Mouse (Mus musculus): ENCODE measurements around the gene Lrrn4cl. TPM values are rescaled to one million over a fixed set of nuclear protein-coding genes. Genes with fewer than 3 reads are reported as not detected.

Gene Lrrn4cl
- polyA plus RNA-seq, 1 experiment from 2014 or later, result 2.4 TPM

DNA sequence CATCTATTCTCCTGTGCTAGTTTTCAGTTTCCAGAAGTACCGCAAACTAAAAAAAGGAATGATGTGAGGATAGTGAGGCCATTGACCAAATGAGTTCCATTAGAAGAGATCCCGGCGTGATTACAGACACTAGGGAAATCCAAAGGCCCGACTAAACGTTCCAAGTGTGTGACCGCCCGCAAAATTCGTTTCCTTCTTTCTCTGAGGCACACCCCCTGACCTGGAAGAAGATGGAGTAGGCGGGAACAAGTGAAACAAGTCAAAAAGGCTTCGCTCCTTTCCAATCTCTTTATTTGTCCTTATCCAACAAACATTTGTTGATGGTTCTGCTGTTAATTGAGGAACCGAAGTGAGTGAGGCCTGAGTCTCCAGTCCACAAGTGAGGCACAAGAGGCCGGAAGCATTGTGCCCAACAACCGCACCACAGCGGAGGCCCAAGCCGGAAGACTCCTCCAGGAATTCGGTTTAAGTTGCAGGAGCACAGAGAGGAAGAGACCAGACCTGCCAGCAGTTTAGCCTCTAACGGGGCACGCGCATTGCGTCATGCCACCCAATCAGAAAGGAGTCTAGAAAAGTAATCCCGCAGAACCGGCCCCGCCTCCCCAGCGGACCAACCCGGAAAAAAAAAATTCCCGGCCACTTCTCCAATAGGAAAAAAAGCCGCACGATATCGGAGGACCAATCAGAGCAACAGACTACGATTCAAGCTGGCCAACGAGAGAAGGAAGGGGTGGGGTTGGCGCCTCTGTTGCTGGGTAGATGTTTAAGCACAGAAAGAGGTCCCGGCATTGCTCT is 31.6 kb upstream of the Lrrn4cl start, which contains the start of gene Ttc9c:
Gene Ttc9c (minus strand): TSS at position 533 of the 795 bp plus-strand sequence.
- Histone ChIP-seq H3K4me2 (ENCODE audit: low read depth, low read length) (peak within 1 kb of the TSS; percentile 92), H3K36me3 (ENCODE audit: control insufficient read depth, insufficient read depth, low read length) (peaks cover 44% of the 10 kb centered on the region), H3K9ac (ENCODE audit: low read depth, low read length) (peak within 1 kb of the TSS; percentile 96), H3K27me3 (replicated peaks; ENCODE audit: control insufficient read depth, insufficient read depth, low read length) (no peaks in the 10 kb centered on the region), H3K9me3 (ENCODE audit: control insufficient read depth, low read length) (no peaks in the 10 kb centered on the region), H3K27ac (replicated peaks; ENCODE audit: low read depth, low read length) (peak within 1 kb of the TSS; percentile 99), H3K4me1 (ENCODE audit: control insufficient read depth, insufficient read depth, low read length) (peaks cover 26% of the 10 kb centered on the region), H3K4me3 (ENCODE audit: low read depth, low read length) (peak within 1 kb of the TSS; percentile 97)
- peak; percentile 100 for DNase-seq (ENCODE audit: low spot score)
- WGBS, result under 1% methylated on average over 33 of the region's 33 CpGs
- ATAC-seq (ENCODE audit: low read depth), result peak; percentile 93

DNA sequence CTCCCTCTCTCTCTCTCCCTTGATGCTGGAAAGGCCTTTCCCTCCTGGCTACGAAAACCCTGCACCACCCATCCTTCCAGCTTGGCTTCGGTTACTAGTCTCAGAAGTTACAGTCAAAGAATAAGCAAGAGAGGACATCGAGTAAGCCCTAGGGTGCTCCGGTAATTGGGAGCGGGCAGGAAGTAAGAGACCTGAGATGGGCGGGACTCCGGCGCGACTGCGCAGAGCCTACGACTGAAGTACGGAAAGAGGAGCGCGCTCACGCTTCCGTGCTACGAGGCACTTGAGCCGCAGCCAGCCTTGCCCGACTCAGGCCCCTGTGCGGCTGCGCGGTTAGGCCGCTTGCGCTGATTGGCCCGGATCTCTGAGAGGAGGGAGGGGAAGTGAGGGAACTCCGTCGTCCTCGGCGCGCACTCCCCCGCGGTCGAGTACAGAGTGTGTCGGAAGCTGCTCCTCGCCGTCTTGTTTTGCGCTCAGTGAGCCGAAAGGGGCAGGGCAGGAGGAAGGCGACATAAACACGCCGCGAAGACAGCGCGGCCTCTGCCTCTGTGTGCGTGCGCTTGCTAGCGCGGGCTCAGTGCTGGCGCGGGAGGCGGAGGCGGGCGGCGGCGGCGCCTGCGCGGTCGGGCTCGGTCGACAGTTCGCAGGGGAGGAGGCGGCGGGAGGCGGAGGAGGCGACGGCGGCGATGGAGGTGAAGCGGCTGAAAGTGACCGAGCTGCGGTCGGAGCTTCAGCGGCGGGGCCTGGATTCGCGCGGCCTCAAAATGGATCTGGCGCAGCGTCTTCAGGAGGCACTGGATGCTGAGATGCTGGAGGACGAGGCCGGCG is 30.8 kb upstream of the Lrrn4cl start, which contains the start of gene Hnrnpul2:
Gene Hnrnpul2 (plus strand): TSS at position 415 of the 828 bp plus-strand sequence.
- Histone ChIP-seq H3K27ac (replicated peaks; ENCODE audit: low read depth, low read length) (peak within 1 kb of the TSS; percentile 99), H3K9ac (ENCODE audit: low read depth, low read length) (peak within 1 kb of the TSS; percentile 96), H3K27me3 (replicated peaks; ENCODE audit: control insufficient read depth, insufficient read depth, low read length) (no peaks in the 10 kb centered on the region), H3K4me1 (ENCODE audit: control insufficient read depth, insufficient read depth, low read length) (peaks cover 26% of the 10 kb centered on the region), H3K4me2 (ENCODE audit: low read depth, low read length) (peak within 1 kb of the TSS; percentile 92), H3K36me3 (ENCODE audit: control insufficient read depth, insufficient read depth, low read length) (peaks cover 44% of the 10 kb centered on the region), H3K4me3 (ENCODE audit: low read depth, low read length) (peak within 1 kb of the TSS; percentile 97), H3K9me3 (ENCODE audit: control insufficient read depth, low read length) (no peaks in the 10 kb centered on the region)
- ATAC-seq (ENCODE audit: low read depth) (peak; percentile 96), DNase-seq (ENCODE audit: low spot score) (peak; percentile 100)
- WGBS, result under 1% methylated on average over 63 of the region's 83 CpGs

DNA sequence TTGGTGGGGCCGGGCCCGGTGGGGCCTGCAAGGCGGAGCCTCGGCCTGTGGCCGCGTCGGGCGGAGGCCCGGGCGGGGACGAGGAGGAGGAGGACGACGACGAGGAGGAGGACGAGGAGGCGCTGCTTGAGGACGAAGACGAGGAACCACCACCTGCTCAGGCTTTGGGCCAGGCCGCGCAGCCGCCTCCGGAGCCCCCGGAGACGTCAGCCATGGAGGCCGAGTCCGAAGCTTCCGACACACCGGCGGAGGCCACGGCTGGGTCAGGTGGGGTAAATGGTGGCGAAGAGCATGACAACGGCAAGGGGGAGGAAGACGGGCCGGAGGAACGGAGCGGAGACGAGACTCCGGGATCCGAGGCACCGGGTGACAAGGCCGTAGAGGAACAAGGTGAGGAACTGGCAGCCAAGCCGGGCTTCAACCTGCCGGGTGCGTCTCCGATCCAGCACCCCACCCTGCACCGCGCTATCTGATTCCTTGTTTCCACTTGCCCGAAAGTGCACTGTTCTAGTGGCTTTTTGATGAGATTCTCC is 30.1 kb upstream of the Lrrn4cl start:
- ATAC-seq (ENCODE audit: low read depth), result peak; percentile 1; the same call in 1 of the 2 replicates
- H3K36me3 ChIP-seq (ENCODE audit: control insufficient read depth, insufficient read depth, low read length), result peaks cover 44% of the 10 kb centered on the region
- peak overlapping the region; percentile 97 for H3K4me3 ChIP-seq (ENCODE audit: low read depth, low read length)
- no peak for DNase-seq (ENCODE audit: low spot score)
- peak overlapping the region; percentile 96 for H3K9ac ChIP-seq (ENCODE audit: low read depth, low read length)
- under 1% methylated on average over 38 of the region's 48 CpGs for WGBS
- no peaks in the 10 kb centered on the region for H3K27me3 ChIP-seq (replicated peaks; ENCODE audit: control insufficient read depth, insufficient read depth, low read length)
- H3K9me3 ChIP-seq (ENCODE audit: control insufficient read depth, low read length), result no peaks in the 10 kb centered on the region
- H3K4me1 ChIP-seq (ENCODE audit: control insufficient read depth, insufficient read depth, low read length), result peaks cover 26% of the 10 kb centered on the region
- peak overlapping the region; percentile 99 for H3K27ac ChIP-seq (replicated peaks; ENCODE audit: low read depth, low read length)
- peak overlapping the region; percentile 92 for H3K4me2 ChIP-seq (ENCODE audit: low read depth, low read length)

DNA sequence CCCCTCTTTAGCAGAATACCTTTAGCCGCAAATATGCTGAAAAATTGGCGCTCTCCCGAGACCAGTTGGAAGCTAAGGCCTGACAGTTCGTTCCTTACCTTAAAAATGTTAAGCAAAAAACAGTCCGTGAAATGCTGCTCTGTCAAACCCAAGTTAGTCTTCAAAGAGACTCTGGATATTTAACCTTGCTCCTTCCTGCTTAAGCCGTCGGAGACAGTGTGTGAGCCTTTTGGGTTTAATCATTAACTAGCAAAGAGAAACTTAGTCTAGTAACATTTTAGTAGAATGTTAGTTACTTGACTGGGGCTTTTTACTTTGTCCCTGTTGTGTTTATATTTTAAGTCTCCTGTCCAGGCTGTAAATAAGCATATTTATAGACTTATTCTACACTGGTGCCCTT is 29.4 kb upstream of the Lrrn4cl start:
- Histone ChIP-seq H3K4me1 (ENCODE audit: control insufficient read depth, insufficient read depth, low read length) (peaks cover 26% of the 10 kb centered on the region), H3K27ac (replicated peaks; ENCODE audit: low read depth, low read length) (peak overlapping the region; percentile 99; the same call in 1 of the 2 replicates), H3K4me3 (ENCODE audit: low read depth, low read length) (peak overlapping the region; percentile 97), H3K9me3 (ENCODE audit: control insufficient read depth, low read length) (no peaks in the 10 kb centered on the region), H3K27me3 (replicated peaks; ENCODE audit: control insufficient read depth, insufficient read depth, low read length) (no peaks in the 10 kb centered on the region), H3K9ac (ENCODE audit: low read depth, low read length) (peak overlapping the region; percentile 96), H3K4me2 (ENCODE audit: low read depth, low read length) (peak overlapping the region; percentile 92), H3K36me3 (ENCODE audit: control insufficient read depth, insufficient read depth, low read length) (peaks cover 44% of the 10 kb centered on the region)
- DNase-seq (ENCODE audit: low spot score) (no peak), ATAC-seq (ENCODE audit: low read depth) (no peak)
- under 1% methylated on average over 7 of the region's 7 CpGs for WGBS

DNA sequence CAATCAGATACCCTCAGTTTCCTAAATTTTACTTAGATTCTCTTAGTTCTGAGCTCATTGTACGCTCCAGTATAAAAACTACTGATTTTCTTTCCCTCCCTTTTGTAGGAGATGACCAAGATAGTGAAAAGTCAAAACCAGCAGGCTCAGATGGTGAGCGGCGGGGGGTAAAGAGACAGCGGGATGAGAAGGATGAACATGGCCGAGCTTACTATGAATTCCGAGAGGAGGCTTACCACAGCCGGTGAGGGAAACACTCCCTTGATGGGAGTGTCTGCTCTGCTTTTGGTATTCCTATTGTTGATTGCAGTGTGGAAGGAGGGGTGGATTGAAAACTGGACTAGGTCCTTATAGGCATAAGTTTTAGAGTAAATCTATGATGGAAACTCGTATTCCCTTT is 27.9 kb upstream of the Lrrn4cl start:
- Histone ChIP-seq H3K4me3 (ENCODE audit: low read depth, low read length) (peak overlapping the region; percentile 97), H3K27me3 (replicated peaks; ENCODE audit: control insufficient read depth, insufficient read depth, low read length) (no peaks in the 10 kb centered on the region), H3K9me3 (ENCODE audit: control insufficient read depth, low read length) (no peaks in the 10 kb centered on the region), H3K36me3 (ENCODE audit: control insufficient read depth, insufficient read depth, low read length) (peaks cover 51% of the 10 kb centered on the region), H3K4me2 (ENCODE audit: low read depth, low read length) (peak overlapping the region; percentile 92), H3K27ac (replicated peaks; ENCODE audit: low read depth, low read length) (no peak overlapping the region), H3K4me1 (ENCODE audit: control insufficient read depth, insufficient read depth, low read length) (peaks cover 16% of the 10 kb centered on the region), H3K9ac (ENCODE audit: low read depth, low read length) (0 out of 2 replicates have a peak overlapping the region, but pooled peaks have one; percentile 96)
- WGBS, result 76% methylated on average over 8 of the region's 8 CpGs
- no peak for DNase-seq (ENCODE audit: low spot score)
- ATAC-seq (ENCODE audit: low read depth), result no peak

DNA sequence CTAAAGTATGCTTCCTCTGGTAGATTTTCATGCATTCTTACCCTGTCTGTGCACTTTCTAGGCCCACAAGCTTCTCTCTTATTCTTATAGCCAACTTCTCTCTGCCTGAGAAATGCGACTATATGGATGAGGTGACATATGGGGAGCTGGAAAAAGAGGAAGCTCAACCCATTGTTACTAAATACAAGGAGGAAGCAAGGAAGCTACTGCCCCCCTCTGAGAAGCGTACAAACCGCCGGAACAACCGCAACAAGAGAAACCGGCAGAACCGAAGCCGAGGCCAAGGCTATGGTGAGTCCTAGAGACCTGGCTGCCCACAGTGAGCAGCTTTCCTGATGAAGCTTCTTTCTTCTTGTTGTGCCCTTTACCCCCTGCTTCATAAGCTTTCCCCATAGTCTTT is 20.9 kb upstream of the Lrrn4cl start, which contains the start of gene AC129217.1:
Gene AC129217.1 (plus strand): TSS at position 114 of the 400 bp plus-strand sequence.
- 91% methylated on average over 8 of the region's 8 CpGs for WGBS

DNA sequence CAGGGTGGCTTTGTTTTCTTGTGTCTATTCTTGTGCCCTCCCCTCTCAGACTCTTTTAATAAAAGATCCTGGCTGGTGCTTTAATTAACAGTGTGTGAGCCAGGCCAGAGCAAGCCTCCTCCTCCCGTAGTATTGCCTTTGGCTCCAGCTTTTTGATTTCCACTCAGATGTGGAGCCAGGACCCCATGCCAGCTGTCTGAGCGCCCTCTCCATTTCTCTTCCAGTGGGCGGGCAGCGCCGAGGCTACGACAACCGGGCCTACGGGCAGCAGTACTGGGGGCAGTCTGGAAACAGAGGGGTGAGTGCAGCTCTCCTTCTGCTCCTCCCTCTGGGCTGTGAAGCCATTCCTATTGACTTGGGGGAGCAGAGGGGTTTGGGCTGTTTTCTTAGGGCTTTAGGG is 19.9 kb upstream of the Lrrn4cl start:
- no peak overlapping the region for H3K27ac ChIP-seq (replicated peaks; ENCODE audit: low read depth, low read length)
- ATAC-seq (ENCODE audit: low read depth), result no peak
- H3K4me1 ChIP-seq (ENCODE audit: control insufficient read depth, insufficient read depth, low read length), result no peaks in the 10 kb centered on the region
- H3K4me3 ChIP-seq (ENCODE audit: low read depth, low read length), result no peak overlapping the region
- H3K36me3 ChIP-seq (ENCODE audit: control insufficient read depth, insufficient read depth, low read length), result peaks cover 97% of the 10 kb centered on the region
- DNase-seq (ENCODE audit: low spot score), result no peak
- H3K4me2 ChIP-seq (ENCODE audit: low read depth, low read length), result no peak overlapping the region
- 95% methylated on average over 8 of the region's 8 CpGs for WGBS
- no peak overlapping the region for H3K9ac ChIP-seq (ENCODE audit: low read depth, low read length)
- H3K9me3 ChIP-seq (ENCODE audit: control insufficient read depth, low read length), result no peaks in the 10 kb centered on the region
- H3K27me3 ChIP-seq (replicated peaks; ENCODE audit: control insufficient read depth, insufficient read depth, low read length), result no peaks in the 10 kb centered on the region

More for the DNA sequence above, 20.9 kb upstream of the Lrrn4cl start, which contains the start of gene AC129217.1:
- Histone ChIP-seq H3K27ac (replicated peaks; ENCODE audit: low read depth, low read length) (no peak within 1 kb of the TSS), H3K4me3 (ENCODE audit: low read depth, low read length) (no peak within 1 kb of the TSS), H3K27me3 (replicated peaks; ENCODE audit: control insufficient read depth, insufficient read depth, low read length) (no peaks in the 10 kb centered on the region), H3K9ac (ENCODE audit: low read depth, low read length) (no peak within 1 kb of the TSS), H3K9me3 (ENCODE audit: control insufficient read depth, low read length) (no peaks in the 10 kb centered on the region), H3K4me2 (ENCODE audit: low read depth, low read length) (no peak within 1 kb of the TSS), H3K36me3 (ENCODE audit: control insufficient read depth, insufficient read depth, low read length) (peaks cover 100% of the 10 kb centered on the region), H3K4me1 (ENCODE audit: control insufficient read depth, insufficient read depth, low read length) (no peaks in the 10 kb centered on the region)
- ATAC-seq (ENCODE audit: low read depth), result no peak
- DNase-seq (ENCODE audit: low spot score), result no peak

DNA sequence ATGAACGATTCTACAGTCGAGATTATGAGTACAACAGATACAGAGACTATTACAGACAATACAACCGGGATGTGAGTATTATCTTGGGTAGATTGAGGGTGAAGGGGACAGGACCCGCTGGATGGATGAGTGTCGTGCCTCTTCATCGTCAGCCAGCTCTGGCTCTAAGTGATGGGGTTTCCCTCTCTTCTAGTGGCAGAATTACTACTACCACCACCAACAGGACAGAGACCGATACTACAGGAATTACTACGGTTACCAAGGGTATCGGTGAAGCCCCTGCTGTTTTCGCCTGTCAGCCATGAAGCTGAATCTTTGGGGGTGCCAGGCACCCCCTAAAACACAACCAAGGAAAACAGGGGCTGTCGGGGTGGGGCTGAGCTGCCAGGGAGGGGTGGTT is 19.3 kb upstream of the Lrrn4cl start:
- H3K4me1 ChIP-seq (ENCODE audit: control insufficient read depth, insufficient read depth, low read length), result no peaks in the 10 kb centered on the region
- no peak overlapping the region for H3K27ac ChIP-seq (replicated peaks; ENCODE audit: low read depth, low read length)
- H3K9me3 ChIP-seq (ENCODE audit: control insufficient read depth, low read length), result no peaks in the 10 kb centered on the region
- 86% methylated on average over 11 of the region's 11 CpGs for WGBS
- H3K9ac ChIP-seq (ENCODE audit: low read depth, low read length), result no peak overlapping the region
- H3K36me3 ChIP-seq (ENCODE audit: control insufficient read depth, insufficient read depth, low read length), result peaks cover 96% of the 10 kb centered on the region
- H3K27me3 ChIP-seq (replicated peaks; ENCODE audit: control insufficient read depth, insufficient read depth, low read length), result no peaks in the 10 kb centered on the region
- DNase-seq (ENCODE audit: low spot score) (no peak), ATAC-seq (ENCODE audit: low read depth) (no peak)
- no peak overlapping the region for H3K4me2 ChIP-seq (ENCODE audit: low read depth, low read length)
- no peak overlapping the region for H3K4me3 ChIP-seq (ENCODE audit: low read depth, low read length)
